Mouse (Mus musculus) C2C12 (cell line): Measurements from ENCODE around the gene Sco2.

ENCODE experiments used
- CEBPB ChIP-seq: IDR thresholded peaks from one replicate; pipeline ENCODE4 v1.6.1; 2011; ENCODE audit warnings: low read depth, mild to moderate bottlenecking, control low read depth, moderate library complexity
- CTCF ChIP-seq: IDR thresholded peaks from one replicate; pipeline ENCODE4 v1.5.1; 2011; ENCODE audit not compliant: control insufficient read depth, insufficient read depth, insufficient read length
- MAX ChIP-seq: IDR thresholded peaks from one replicate; pipeline ENCODE4 v1.6.1; 2011; ENCODE audit warnings: mild to moderate bottlenecking, control low read depth
- MYOD1 ChIP-seq: IDR thresholded peaks from one replicate; pipeline ENCODE4 v1.6.1; 2011; ENCODE audit warnings: low read depth; ENCODE audit not compliant: control insufficient read depth, insufficient read length
- MYOG ChIP-seq: IDR thresholded peaks from one replicate; pipeline ENCODE4 v1.6.1; 2011; ENCODE audit not compliant: control insufficient read depth, insufficient read length; ENCODE audit errors: extremely low read depth
- USF1 ChIP-seq: IDR thresholded peaks from one replicate; pipeline ENCODE4 v1.6.1; 2011; ENCODE audit warnings: low read depth, mild to moderate bottlenecking, control low read depth, moderate library complexity

- TF ChIP-seq CTCF (no peak), USF1 (no peak), CEBPB (no peak), MYOD1 (no peak), MAX (no peak), MYOG (no peak)
These were observed 694 bp upstream of the Sco2 start for GRCm38 (mm10) chr15:89374340-89374739.
